Mouse (Mus musculus): ENCODE measurements at regions not wholly inside any gene's neighbourhood (a gene's known extent, or its start where the extent isn't known, plus 50 kb on each side); places are given as distances from the start of the nearest gene placed in this dataset.
A peak's percentile ranks its signal among the peaks of the same experiment; 100 is the strongest.

- no peak for DNase-seq (ENCODE audit: low read depth, low spot score)
- WGBS, result 78% methylated on average over 7 of the region's 7 CpGs
These were observed 994.4 kb upstream of the Lrrc6 start for GRCm38 (mm10) chr15:67495001-67495658.

DNA sequence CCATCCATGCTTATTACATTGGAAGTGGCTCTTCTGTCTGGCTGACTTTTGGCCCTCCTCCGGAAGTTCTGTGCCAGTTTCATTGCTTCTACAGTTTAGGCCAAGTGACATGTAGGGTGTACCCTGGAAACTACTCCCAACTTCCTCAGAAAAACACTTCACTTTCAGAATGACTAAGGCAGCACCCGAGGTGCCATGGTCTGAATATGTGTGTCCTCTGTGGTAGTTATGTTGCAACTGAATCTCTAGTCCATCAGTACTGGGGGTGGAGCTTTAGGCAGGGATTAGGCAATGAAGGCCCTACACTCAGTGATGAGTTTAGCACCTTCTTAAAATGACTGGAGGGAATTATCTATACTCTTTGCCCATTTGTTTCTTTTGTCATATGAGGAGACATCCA, 981.0 kb upstream of the Lrrc6 start:
- no peak for DNase-seq (ENCODE audit: low read depth, low spot score)
- WGBS, result 41% methylated on average over 2 of the region's 2 CpGs

DNA sequence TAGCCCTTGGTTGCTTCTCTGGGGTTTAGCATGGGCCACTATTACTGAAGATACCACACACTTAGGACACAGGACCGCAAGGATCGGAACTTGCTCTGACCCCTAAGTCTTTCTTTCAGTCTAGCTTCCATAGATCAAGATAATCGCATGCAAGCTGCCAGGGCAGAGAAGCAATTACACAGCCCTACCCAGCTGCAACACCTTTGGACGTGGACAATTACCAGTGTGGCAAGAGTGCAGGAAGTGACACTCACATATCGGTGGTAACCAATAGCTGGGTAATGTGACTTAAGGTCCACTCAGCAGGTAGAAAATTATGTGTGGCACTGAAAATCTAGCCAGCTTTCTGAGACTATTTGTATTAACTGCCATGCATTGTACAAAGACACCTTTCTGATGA, 973.6 kb upstream of the Lrrc6 start:
- peak; percentile 45 for DNase-seq (ENCODE audit: low read depth, low spot score)
- WGBS, result 43% methylated on average over 5 of the region's 5 CpGs

- DNase-seq (ENCODE audit: low read depth, low spot score), result no peak
These were observed 972.3 kb upstream of the Lrrc6 start for GRCm38 (mm10) chr15:67472979-67473378.

DNA sequence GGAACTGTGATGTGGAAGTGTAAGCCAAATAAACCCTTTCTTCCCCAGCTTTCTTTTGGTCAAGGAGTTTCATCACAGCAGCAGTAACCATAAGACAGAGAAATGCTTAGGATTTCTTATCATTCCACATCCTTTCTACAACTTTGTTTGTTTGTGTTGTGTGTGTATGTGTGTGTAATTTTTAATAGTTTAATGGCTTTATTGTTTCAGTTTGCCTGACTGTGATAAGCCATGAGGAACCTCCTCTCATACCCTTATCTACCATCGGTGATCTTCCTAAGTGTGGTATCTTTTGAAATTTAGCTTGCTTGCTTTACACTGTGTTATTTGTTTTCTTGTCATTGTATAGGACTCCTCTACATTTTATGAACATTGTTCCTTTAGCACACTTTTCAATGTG, 970.6 kb upstream of the Lrrc6 start:
- 49% methylated on average over 1 of the region's 1 CpGs for WGBS
- no peak for DNase-seq (ENCODE audit: low read depth, low spot score)

- no peak for DNase-seq (ENCODE audit: low read depth, low spot score)
These were observed 969.3 kb upstream of the Lrrc6 start for GRCm38 (mm10) chr15:67470036-67470435.

DNA sequence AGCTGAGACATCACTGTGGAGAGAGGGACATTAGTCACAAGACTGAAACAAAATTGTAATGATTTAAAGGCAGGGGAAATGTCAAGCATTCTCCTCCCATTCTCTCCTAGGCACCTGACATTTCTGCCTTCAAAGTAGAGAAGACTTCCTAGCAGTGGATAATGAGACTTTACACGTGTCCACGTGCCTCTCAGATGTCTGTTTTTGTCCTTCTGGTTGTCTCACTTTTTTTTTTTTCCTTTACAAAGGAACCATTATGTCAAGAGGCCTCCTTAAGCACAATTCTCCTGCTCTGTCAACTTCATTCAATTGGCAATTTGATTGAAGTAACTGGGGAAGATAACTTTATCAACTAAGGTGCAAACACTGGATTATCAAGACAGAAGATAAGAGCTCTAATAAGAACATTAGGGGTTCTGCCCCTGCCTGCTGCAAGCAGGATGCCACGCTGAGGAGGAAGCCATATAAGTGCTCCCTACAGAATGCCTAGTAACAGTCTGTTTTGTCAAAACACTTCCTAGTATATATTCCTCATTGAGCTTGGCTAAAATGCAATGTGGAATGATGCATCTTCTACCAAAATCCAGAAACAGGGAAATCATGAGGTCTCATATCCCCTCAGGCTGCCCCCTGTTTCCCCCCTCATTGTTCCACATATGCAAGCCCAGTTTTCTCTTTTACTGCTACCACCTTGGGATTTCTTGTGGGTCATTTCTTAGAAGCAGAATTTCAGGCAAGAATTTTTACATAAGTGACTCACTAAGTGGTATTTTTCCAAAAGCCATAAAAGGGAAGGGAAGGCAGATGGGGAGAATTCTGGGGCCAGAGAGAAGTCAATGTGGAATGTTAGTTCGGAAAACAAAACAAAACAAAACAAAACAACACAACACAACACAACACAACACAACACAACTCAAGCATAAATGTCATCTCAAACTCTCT, 967.0 kb upstream of the Lrrc6 start:
- 34% methylated on average over 4 of the region's 4 CpGs for WGBS
- DNase-seq (ENCODE audit: low read depth, low spot score), result no peak

- WGBS, result 87% methylated on average over 3 of the region's 3 CpGs
- DNase-seq (ENCODE audit: low read depth, low spot score), result no peak
These were observed 962.2 kb upstream of the Lrrc6 start for GRCm38 (mm10) chr15:67462863-67463262.

DNA sequence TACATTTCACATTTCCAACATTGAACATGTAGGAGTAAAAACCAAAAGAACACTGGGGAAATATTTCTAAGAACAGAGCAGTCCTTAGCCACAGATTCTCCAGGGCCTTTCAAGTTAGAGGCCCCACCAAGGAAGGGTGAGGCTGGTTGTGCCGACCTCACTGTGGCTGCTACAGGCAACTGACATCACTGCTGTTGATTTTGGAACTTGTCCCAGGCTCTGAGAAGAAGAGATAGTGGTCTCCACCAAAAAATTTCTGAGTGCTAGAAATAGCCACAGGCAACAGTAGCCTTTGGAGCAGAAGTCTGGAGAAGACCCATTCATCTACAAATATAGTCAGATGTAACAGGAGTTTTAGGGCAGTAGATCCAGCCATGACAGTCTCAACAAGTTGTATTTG, 959.7 kb upstream of the Lrrc6 start:
- no peak for DNase-seq (ENCODE audit: low read depth, low spot score)
- WGBS, result 11% methylated on average over 1 of the region's 1 CpGs

DNA sequence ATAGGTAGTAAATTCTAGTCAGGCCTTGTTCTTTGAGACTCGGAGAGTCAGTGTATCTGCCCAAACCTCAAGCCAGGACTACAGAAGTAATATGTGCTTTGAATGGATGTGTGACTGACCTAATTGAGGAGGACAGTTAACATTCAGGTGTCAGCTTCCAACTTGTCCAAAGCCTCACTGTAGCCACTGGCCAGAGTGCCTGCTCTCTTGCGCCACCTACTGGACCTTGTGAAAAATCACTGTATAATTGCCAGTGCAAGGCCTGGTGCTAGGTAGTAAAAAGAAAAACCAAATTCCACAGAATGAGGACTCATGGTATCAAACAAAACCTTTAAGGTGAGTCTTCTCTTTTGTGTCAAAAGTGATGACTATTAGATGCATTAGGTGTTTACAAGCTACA, 933.6 kb upstream of the Lrrc6 start:
- peak; percentile 46 for DNase-seq (ENCODE audit: low read depth, low spot score)
- WGBS, result 19% methylated on average over 2 of the region's 2 CpGs

DNA sequence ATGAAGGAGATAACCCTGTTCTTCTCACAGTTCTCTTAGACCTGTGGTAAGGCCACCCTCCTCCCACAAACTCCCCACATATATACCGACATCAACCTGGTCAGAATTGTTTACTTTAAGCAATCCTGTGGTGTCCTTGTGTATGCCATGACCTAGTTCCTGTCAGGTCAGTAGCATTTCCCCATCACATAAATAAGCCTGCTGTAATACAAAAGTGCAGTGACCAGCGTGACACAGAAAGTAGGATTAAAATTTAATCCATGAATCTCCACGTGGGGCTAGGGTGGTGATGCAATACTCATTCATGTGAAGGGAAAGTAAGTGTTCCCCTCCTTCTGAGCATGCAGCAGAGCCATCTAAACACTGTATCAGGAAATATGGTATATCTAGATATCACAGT, 923.2 kb upstream of the Lrrc6 start:
- WGBS, result 22% methylated on average over 3 of the region's 3 CpGs
- no peak for DNase-seq (ENCODE audit: low read depth, low spot score)

GRCm38 (mm10) chr15:67422277-67422953, 921.7 kb upstream of the Lrrc6 start:
- 68% methylated on average over 8 of the region's 8 CpGs for WGBS
- DNase-seq (ENCODE audit: low read depth, low spot score), result no peak

DNA sequence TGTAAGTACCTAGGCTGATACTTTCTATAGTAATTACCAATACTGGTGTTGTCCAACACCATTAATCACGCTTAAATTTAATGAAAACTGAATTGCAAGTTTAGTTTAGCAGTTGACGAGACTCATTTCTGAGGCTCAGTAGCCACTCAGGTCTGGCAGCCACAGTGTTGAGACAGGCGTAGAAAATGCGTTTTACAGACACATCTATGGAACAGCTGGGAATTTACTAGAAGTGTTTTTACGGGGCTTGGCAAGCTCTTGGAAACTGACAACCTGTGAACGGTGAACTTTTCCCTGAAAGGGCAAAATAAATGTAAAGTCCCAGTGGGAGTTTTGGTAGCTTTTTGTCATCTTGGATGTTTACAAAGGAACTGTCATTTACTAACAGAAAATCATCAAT, 920.1 kb upstream of the Lrrc6 start:
- DNase-seq (ENCODE audit: low read depth, low spot score), result no peak
- WGBS, result 58% methylated on average over 6 of the region's 6 CpGs

GRCm38 (mm10) chr15:67419733-67420132, 919.0 kb upstream of the Lrrc6 start:
- WGBS, result 90% methylated on average over 1 of the region's 1 CpGs
- no peak for DNase-seq (ENCODE audit: low read depth, low spot score)

GRCm38 (mm10) chr15:67417742-67418163, 917.0 kb upstream of the Lrrc6 start:
- DNase-seq (ENCODE audit: low read depth, low spot score), result no peak
- WGBS, result 93% methylated on average over 2 of the region's 2 CpGs

GRCm38 (mm10) chr15:67415840-67416239, 915.1 kb upstream of the Lrrc6 start:
- DNase-seq (ENCODE audit: low read depth, low spot score), result no peak
- WGBS, result 64% methylated on average over 2 of the region's 2 CpGs

- DNase-seq (ENCODE audit: low read depth, low spot score), result no peak
These were observed 913.7 kb upstream of the Lrrc6 start for GRCm38 (mm10) chr15:67414371-67414930.

GRCm38 (mm10) chr15:67413581-67413980, 912.9 kb upstream of the Lrrc6 start:
- DNase-seq (ENCODE audit: low read depth, low spot score), result no peak
- 84% methylated on average over 3 of the region's 3 CpGs for WGBS

More at GRCm38 (mm10) chr15:67414371-67414930, 913.7 kb upstream of the Lrrc6 start:
- WGBS, result 77% methylated on average over 3 of the region's 3 CpGs

DNA sequence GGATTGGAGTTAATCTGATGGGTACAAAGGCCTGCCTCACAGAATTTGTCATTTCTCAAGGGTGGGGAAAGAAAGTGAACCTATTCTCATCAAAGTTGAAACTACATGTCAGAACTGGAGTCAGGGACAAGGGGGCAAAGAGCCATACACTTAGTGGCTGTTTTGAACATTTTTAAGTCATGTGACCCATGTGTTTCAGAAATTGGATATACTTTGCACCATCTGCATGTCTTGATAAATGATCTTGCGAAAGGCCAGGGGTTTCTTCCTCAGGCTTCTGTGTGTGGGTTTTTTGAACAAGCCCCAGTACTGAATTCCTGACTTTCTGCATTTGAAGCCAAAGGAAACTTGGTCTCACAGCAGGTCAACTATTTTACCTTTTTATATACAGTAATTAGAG, 911.7 kb upstream of the Lrrc6 start:
- 96% methylated on average over 1 of the region's 1 CpGs for WGBS
- no peak for DNase-seq (ENCODE audit: low read depth, low spot score)

DNA sequence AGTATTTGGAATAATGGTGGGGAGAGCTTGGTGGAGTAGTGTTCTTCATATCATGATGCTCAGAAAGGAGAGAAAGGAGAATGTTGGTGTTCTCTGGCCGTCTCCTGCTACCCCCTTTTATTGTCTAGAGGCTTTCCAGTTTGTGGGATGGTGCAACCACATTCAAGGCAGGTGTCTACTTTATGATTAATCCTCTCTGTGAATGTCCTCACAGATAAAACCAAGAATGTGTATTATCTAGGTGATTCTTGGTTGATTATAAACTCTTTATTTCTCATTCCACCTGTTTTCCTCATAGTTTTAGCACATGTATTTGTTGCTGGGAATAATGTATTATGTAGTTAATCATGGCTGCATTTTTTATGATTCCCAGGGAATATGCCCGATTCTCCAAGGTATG, 910.9 kb upstream of the Lrrc6 start:
- no peak for DNase-seq (ENCODE audit: low read depth, low spot score)

More for the DNA sequence above, 910.9 kb upstream of the Lrrc6 start:
- WGBS, result 83% methylated on average over 2 of the region's 2 CpGs

Data from large intestine, adult 2 months (tissue).